Mouse (Mus musculus) retina, postnatal 7 days (tissue): ENCODE measurements around the gene Pde1c.

Experiments
- DNase-seq: peaks from one replicate; pipeline ENCODE4 v3.0.0-alpha.2; 2012; ENCODE audit warnings: low read depth, low spot score

The Pde1c gene

DNA sequence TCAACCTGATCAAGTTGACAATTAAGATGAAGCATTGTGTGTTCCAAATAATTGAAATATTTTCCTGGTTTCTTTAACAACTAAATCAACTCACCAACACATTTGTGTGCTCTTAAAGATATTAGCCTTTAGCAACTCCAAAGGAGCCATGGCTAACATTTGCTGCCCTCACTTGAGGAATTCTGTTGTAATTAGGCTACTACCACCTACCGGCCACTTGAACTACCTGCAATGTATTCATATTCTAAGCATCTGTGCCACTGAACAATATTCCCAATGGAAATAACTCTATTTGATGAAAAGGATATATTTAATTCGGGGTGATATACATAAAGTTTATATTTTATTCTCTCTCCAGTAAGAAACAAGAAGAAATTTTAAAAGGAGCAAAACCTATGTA is 121.0 kb downstream of the Pde1c start:
- DNase-seq: no peak

DNA sequence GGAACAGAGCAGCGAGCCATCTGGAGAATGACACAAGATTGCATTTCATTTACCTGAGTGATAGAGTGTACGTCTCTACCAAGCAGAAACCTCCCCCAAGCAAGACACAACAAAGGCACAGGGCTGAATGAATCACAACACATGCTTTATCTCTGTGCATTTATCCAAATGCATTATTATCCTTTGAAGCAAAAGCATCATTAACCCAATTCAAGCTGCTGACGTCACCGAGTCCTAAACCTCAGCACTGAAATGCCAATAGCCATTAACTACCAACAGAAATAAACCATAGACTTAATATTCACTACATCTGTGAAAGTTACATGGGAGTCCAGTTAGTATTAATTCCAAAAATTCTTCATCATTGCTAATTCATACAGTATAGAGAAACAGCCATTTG is 127.4 kb downstream of the Pde1c start:
- DNase-seq: peak; percentile 5

DNA sequence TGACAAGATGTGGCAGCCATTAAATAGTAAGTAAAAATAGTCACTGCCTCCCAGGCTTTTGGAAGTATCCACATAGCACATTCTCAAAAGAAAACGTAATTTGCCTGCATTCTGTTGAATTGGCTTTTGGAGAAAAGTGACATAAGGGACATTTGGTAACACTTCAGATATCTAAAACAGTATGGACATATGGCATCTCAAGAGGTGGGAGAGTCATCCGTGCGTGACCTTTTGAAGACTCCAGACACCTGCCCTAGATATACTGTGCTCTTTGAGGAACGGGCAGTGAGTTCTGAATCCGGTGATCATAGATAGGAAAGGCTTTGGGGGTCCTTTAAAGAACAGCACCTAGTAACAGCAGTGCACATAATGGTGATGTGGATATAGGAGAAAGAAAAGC is 143.1 kb downstream of the Pde1c start:
- DNase-seq: no peak

DNA sequence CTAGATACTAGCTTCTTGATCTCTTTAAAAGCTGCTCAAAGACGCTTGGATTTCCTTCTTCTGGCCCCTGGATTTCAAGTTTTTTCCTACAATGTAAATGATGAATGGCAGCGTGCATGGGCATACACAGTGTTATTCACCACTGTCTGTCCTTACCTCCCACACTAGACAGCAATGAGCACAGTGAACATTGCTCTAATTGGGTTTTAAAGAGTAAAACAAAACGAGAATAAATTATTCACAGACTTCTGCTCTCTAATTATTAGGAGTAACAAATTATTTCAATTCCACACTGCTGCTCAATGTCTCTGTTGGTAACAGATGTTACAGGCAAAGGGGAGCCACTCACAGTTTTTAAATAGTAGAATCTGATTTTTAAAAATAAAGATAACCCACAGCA is 146.0 kb downstream of the Pde1c start:
- DNase-seq: no peak

DNA sequence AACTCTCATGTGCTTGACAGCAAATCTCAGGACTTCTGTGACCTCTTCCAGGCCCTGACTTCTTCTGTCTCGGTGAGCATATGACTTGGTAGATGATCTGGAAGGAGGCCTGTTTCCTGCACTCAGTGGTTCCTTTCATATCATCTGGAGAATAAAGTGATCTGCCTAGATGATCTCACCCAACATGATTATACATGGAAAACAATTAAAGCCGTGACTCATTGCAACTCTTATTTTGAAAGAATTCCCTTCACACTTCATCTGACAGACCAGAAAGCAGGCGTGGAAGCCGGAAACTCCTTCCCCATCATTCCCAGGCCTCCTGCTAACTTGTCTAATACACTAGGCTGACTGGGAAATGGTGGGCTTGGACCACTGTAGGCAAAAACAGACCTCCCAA is 152.7 kb downstream of the Pde1c start:
- DNase-seq: no peak

DNA sequence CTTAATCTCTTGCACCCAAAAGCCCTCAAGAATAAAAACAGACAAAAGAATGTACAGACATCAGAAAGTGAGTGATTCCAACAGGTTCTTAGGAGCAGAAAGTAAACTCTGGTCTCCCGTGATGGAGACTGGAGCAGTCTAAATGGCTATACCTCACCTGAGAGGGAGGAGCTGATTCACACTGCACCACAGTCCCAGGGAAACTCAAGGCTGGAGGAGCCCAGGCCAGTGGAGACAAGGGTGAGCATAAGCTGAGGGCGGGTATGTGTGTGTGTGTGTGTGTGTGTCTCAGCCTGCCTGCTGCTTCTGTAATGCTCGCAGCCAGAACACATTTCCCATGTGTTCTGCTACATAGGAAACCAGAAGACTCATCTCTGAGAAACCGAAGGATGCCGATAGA is 179.7 kb downstream of the Pde1c start:
- no peak for DNase-seq

DNA sequence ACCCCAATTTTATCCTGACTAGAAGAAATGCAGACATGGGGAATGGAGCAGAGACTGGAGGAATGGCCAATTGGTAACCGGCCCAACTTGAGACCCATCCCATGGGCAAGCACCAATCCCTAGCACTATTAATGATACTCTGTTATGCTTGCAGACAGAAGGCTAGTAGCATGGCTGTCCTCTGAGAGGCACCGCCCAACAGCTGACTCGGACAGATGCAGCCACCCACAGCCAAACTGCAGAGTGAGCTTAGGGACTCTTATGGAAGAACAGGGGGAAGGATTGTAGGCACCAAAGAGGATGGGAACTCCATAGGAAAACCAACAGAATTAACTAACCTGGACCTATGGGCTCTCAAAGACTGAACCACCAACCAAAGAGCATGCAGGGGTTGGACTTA is 192.5 kb downstream of the Pde1c start:
- no peak for DNase-seq

DNA sequence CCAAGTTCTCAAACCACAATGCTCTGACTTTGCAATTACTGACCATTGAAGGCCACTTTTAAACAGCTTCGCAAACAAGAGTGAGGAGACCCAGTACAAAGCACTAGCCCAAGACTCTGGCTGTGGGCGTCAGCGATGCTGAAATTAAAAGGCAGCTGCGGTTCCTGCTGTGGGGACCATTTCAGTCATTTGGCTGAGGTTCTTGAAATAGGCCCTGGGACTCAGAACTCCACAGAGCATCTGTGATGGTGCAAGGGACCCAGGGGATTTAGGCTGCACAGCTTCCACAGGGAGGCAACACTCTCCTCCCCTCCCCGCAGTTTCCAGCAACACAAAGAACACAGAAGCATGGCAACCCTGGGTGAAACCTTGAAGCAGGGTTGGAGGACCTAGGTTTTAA is 194.7 kb downstream of the Pde1c start:
- DNase-seq: no peak

DNA sequence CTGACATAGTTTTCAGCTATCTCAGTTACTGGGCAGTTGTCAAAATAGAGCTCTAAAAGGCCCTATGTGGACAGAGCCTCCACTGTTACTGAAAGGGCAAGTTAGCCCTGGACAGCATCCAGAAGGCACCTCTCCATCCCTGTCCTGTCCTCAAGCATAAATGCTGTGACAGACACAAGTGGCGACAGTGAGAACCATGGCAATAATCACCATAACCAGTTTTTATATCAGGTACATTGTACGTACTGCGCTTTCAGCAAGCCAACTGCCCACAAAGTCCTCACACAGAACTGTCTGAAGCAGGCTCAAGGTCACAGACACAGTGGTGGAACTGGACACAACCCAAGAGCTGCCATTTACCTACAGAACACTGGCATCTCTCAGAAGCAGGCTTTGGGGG is 195.2 kb downstream of the Pde1c start:
- DNase-seq: no peak

DNA sequence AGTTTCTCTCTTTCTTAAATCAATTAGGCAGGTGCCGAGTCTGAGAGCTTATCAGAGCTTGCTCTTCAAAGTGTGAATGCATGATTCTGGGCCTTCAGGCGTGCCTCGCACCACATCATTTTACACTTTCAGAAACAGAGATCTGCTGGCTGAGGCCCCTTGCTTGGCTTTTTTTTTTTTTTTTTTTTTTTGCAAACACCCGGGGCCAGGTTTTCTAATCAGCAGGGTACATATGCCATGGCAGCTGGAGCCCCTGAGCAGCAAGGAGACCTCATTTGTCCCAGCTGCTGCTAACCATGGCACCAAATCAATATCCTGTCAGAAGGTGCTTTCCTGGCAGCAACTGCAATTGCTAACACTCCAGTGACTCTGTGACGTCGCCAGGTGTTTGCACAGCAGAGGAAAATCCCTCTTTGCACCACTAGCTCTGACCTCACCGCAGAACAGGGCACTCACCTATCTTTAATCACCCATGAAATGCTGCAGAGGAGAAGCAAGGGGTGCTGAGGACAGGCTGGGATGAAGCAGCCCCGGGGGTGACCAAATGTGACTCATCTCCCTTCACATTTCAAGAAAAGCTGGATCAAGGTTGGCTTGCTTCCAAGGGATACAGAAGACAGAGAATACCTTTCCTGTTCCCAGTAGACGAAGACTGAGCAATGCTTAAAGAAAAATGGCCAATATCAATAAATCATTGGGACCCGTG is 195.7 kb downstream of the Pde1c start:
- no peak for DNase-seq

DNA sequence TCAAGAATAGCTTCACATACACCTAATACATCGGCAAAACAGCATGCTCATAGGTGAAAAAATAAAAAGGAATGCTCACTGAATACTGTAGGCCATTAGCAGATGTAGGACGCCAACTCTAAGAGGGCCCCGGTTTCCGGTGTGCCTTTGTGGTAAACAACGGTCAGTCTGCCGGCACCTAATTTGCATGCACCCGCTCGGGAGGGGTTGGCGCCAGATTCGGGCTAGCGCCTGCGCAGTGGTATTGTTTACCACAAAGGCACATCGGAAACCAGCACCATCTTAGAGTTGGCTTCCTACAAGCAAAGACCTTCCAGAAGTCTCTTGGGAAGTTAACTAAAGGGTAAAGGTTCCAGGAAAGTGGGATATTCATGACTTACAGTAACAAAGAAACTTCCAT is 199.4 kb downstream of the Pde1c start:
- DNase-seq: no peak

DNA sequence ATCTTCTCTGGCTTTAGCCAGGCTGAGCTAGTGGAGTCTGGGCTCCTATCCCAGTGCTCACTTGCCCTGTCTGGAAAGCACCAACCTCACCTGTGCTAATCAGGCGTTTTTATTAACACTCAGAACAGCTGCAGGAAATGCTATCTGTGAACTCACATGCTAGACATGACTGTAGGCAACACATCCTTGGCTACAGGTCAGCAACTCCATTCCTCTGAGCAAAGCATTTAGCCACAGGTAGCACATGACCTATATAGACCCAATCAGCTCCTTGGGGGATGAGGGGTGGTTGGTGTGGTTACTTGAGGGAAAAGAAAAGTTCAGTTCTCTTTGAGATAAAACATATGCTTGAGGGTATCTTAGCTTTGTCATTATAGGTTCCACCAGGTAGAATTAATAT is 200.8 kb downstream of the Pde1c start:
- no peak for DNase-seq

DNA sequence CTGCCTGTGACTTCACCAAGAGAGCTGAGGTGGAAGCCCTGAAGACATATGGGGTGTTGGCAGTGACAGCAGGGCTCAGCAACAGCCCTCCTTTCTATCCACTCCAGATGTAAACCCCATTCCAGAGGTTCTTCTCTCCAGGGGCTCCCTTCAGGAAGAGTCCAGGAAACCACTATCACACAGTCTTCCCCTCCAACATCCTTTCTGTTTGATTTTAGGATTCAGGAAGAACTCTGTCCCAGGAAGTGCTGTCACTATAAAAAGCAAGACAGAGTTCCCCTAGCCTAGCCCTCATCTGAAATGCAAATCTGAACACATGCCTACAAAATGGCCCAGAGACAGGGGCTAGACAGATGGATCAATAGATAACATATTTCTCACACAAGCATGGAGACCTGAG is 201.6 kb downstream of the Pde1c start:
- DNase-seq: no peak

DNA sequence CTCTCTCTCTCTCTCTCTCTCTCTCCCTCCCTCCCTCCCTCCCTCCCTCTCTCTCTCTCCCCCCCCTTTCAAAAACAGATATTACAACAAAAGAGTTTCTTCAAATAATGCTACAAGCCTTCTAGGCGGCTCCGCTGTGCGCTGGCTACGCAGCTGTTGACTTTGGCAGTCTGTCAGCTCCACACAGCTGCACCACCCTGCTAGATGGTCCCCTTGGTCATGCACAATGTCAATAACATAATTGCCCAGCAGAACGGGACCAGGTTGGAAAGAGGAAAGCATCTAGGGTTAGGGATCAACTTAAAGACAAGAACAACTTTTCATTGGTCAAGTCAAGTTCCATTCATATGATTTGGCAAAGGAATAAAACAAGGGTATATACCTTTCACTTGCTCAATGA is 206.3 kb downstream of the Pde1c start:
- no peak for DNase-seq

DNA sequence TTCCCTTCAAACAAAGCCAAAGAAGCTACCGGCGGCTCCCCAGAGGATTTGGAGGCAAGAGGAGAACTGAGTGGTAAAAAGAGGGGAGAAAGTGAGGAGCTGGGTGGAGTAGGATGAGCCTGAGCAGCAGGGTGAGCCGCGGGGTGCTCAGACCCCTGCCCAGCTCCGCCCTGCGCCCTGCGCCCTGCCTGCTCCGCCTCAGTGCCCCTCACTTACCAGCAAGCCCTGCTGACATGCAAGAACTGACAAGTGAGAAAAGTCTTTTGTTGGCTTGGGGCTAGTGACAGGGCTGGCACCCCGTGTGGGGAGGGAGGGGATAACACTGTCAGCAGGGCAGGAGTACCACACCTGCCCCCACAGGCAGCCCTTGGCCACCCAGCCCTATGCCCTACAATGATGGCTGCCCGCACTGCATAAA is 206.8 kb downstream of the Pde1c start:
- no peak for DNase-seq

DNA sequence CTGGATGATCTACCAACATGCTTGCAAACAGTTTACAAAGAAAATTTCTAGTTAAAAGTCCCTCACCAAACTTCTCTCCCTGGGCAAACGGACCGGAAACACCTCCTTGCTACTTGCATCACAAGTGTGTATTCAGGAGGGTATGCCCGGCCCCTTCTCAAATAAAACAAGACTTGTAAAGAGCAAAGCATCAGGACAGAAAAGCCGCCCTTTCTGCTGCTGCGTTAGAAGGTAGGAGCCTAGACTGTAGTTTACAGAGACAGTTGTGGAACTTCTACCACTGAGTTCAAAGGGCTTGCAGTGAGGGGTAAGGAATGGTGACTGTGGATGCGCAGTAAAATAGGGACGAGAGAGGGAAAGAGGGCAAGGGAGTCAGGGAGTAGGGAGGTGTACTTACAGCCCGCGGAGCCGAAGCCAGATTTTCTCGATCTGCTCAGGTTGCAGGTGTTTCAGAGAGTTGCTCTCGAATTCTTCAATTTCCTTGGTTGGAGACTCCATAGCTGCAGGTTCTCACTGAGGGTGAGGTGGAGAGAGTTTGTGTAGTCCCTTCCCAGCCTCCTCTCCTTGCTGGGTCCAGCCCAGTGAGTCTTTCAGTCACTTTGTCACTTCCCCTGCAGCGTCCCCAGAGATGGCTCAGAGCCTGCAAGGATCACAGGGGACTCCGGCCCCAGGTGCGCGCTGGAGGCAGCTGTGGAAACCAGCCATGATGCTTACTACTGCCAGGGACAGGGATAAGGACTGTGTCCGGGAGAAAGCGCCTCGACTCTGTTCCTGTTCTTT is 207.4 kb downstream of the Pde1c start:
- DNase-seq: no peak

DNA sequence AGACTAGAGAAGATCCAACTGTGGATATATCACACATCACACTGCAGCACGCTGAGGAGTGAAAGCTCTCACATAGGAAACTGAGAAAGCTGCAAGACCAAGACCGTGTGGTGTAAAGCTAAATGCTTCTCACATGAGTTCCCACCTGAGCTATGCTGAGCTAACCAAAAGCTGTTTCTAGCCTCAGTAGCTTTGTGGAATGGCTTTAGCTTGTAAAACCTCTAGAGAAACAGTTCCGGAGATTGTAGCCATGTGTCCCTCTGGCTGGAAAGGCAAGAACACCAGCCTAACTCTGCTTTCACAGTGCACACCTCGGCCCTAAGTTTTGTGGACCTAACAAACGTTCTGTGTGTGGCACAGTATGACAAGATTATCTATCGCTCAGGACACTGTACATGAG is 208.8 kb downstream of the Pde1c start:
- no peak for DNase-seq

DNA sequence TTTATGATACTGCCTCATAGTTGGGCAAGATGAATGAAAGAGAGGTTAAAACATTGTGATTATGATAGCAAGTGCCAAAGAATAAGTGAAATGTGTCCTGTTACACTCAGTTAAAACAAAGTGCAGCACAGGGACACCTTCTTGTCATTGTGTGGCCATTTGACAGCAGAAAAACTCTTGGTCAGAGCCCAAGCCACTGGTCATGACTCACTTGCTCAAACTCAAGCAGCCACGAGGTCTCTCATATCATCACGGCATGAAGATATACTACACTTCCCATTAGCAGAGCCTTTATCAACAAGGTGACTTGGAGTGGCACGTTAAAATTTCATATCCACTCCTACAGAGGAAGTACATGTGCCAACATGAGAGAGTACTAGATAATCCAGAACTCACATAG is 209.8 kb downstream of the Pde1c start:
- no peak for DNase-seq

DNA sequence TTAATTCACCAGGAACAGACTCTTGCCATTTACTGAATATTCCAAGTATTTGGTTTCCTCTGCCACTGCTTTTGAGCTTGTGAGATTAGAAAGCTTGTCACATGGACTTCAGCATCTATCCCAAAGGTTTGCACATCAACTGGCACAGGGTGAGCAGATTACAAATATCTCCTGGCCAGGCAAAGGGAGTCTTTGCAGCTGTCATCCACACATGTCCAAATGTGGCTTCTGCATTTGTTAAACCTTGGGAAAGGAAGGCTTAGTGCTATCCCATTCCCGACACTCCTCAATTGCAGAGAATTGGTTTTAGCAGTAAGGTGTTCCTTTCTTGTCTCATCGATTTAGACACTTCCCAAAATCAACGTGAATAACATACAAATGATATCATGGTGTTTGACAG is 221.7 kb downstream of the Pde1c start:
- no peak for DNase-seq

DNA sequence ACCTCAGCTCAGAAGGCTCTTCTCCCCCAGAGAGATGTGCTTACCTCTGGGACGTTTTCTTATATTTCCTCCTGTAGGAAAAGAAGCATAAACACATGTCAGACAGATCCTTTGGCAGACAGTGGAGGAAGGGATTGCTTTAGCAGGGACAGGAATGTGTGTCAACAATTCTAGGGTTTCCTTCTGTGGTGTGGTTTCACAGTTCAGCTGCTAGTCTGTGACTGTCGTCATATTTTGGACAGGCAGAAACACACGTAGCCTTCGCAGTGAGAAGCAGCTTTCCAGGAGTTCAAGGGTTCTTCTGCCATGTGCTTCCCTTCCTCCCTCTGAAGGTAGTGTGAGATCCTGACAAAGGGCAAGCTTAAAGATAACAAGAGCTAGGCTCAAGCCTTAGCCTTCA is 223.8 kb downstream of the Pde1c start:
- DNase-seq: no peak

DNA sequence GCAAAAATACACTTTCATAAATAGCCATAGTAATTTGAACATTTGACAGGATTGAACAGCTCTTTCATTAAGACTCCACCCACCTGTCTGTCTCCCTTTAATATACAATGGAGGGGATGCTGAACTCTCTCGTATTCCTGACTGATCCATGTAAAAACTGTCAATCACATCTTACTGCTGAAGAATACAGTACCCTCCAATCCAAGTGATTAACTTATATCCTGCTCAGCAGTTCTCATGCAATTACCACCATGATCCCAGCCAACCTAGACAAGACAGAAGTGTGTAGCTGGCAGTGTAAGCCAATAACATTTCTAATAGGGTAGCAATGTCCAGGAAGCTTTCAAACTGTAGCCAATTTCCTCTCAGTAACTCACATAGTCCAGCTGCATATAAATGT is 226.9 kb downstream of the Pde1c start:
- no peak for DNase-seq

DNA sequence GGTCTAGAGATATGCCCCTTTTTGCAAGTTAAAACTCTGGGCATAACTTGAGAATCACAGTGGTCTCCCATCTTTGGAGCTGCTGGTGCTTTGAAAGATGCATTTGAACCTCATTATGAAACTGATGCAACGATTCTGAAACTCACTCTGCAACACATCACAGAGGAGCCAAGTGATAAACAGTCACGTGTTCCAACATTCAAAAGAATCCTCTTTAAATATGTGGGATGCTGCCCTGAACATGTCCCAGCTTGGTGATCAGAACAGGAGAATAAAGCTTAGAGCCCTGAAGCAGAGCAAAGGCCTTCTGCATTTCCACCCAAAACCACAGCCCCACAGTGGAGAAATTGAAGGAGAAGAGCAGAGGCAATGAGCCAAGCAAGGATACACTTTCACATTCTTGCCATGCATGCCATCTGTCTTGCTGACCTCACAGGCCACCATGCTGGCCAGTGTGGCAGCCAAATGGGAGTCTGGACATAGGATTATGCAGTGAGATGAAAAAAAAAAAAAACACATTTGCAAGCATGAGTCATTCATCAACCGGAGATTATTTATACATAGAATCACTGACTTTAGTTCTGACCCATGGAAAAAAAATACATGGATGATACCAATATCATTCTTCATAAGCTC is 233.0 kb downstream of the Pde1c start:
- DNase-seq: no peak

DNA sequence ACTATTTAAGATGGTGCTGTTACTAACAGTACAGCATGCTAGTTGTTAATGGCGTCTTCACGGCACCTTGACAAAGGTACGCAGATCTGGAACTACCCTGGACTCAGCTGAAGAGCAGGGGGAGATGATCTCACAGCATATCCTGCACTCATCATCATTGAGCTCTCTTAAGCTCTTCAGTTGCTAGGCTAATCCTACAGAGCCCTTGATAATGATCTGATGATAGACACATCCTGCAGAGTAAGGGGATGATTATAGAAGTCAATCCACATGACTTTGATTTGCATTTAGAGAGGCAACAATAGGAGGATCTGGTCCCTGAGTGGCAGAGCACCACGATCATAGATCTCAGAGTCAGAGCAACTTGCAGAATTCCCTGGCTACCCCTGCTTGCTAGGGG is 236.8 kb downstream of the Pde1c start:
- peak; percentile 14 for DNase-seq
